Mouse (Mus musculus): Measurements from ENCODE around the gene Cdk7.

- TF ChIP-seq POLR2A (IDR thresholded peaks at IDR 0.05; ENCODE audit: insufficient read depth, low read length) = no peak
- no peak for TF ChIP-seq CTCF (IDR thresholded peaks at IDR 0.05; ENCODE audit: low read depth, low read length)
- TF ChIP-seq EP300 (IDR thresholded peaks at IDR 0.05; ENCODE audit: insufficient read depth, low read depth, low read length) = no peak
Observed at GRCm38 (mm10) chr13:100776710-100777109, 46.0 kb upstream of the Cdk7 start.

Data from ES-Bruce4 (cell line).